Mouse (Mus musculus): Measurements from ENCODE around the gene Ksr1. TPM values are rescaled to one million over a fixed set of nuclear protein-coding genes. Genes with fewer than 3 reads are reported as not detected.

Gene Ksr1
- total RNA-seq, 2 experiments from 2014 or later = 103 to 118 TPM

- no peak for DNase-seq
These were observed 104.2 kb downstream of the Ksr1 start for GRCm38 (mm10) chr11:79041908-79042430.

GRCm38 (mm10) chr11:79039488-79039887, 106.7 kb downstream of the Ksr1 start:
- peak; percentile 62 for DNase-seq

GRCm38 (mm10) chr11:79037555-79037954, 108.7 kb downstream of the Ksr1 start:
- DNase-seq = no peak

GRCm38 (mm10) chr11:79036324-79036723, 109.9 kb downstream of the Ksr1 start:
- no peak for DNase-seq

GRCm38 (mm10) chr11:79033636-79034035, 112.6 kb downstream of the Ksr1 start:
- DNase-seq = no peak

GRCm38 (mm10) chr11:79033021-79033420, 113.2 kb downstream of the Ksr1 start:
- no peak for DNase-seq

GRCm38 (mm10) chr11:79031452-79031746, 114.8 kb downstream of the Ksr1 start:
- no peak for DNase-seq

GRCm38 (mm10) chr11:79030570-79031451, 115.4 kb downstream of the Ksr1 start:
- DNase-seq = peak; percentile 97

GRCm38 (mm10) chr11:79023751-79024150, 122.5 kb downstream of the Ksr1 start:
- DNase-seq = no peak

GRCm38 (mm10) chr11:79023342-79023741, 122.9 kb downstream of the Ksr1 start:
- no peak for DNase-seq

- DNase-seq = no peak
These were observed 123.4 kb downstream of the Ksr1 start for GRCm38 (mm10) chr11:79022836-79023235.

- DNase-seq = no peak
These were observed 125.6 kb downstream of the Ksr1 start for GRCm38 (mm10) chr11:79020535-79021045.

GRCm38 (mm10) chr11:79019839-79020534, 126.2 kb downstream of the Ksr1 start:
- peak; percentile 60 for DNase-seq

GRCm38 (mm10) chr11:79018954-79019704, 127.1 kb downstream of the Ksr1 start:
- DNase-seq = peak; percentile 82

- no peak for DNase-seq
These were observed 129.0 kb downstream of the Ksr1 start for GRCm38 (mm10) chr11:79017161-79017606.

GRCm38 (mm10) chr11:79016236-79016635, 130.0 kb downstream of the Ksr1 start:
- DNase-seq = peak; percentile 54

GRCm38 (mm10) chr11:79015660-79016215, 130.5 kb downstream of the Ksr1 start:
- no peak for DNase-seq

GRCm38 (mm10) chr11:79014602-79015325, 131.4 kb downstream of the Ksr1 start:
- no peak for DNase-seq

- DNase-seq = no peak
These were observed 132.4 kb downstream of the Ksr1 start for GRCm38 (mm10) chr11:79013806-79014205.

GRCm38 (mm10) chr11:79013056-79013455, 133.2 kb downstream of the Ksr1 start:
- no peak for DNase-seq

GRCm38 (mm10) chr11:79012529-79012928, 133.7 kb downstream of the Ksr1 start:
- no peak for DNase-seq
